9 mouse cellular contexts compared by ENCODE assay signal in genomic region chr7:126831539-126831938, GRCm38 (mm10). TPM values are rescaled to one million over a fixed set of nuclear protein-coding genes. Genes with fewer than 3 reads are reported as not detected.
A peak's percentile ranks its signal among the peaks of the same experiment; 100 is the strongest.
DNase-seq lines count a peak whose midpoint lies in the region; ATAC-seq and TF ChIP-seq lines count a peak whose summit lies in the region.
"Had no signal": no experiment of that assay in that cellular context is flagged by ENCODE, and none has a peak within 500 bp of the region (broad histone marks: within the 10 kb centered on the region; RNA-seq: fewer than 3 reads in every experiment).

4930451I11Rik (minus strand) TSS chr7:126831639.

- no peaks in the 10 kb centered on the region for H3K27me3 ChIP-seq in kidney, postnatal 0 days (ENCODE audit: insufficient read depth, low read length)
- H3K27me3 ChIP-seq in embryonic facial prominence, embryonic 13.5 days, result peaks cover 24% of the 10 kb centered on the region
- no peaks in the 10 kb centered on the region for H3K27me3 ChIP-seq in hindbrain, embryonic 16.5 days (replicated peaks; ENCODE audit: control insufficient read depth, insufficient read depth, low read length)
- H3K27me3 ChIP-seq in midbrain, postnatal 0 days (ENCODE audit: insufficient read depth, low read length), result no peaks in the 10 kb centered on the region

- 0 out of 2 replicates have a peak within 1 kb of the TSS, but pooled peaks have one; percentile 25 for H3K27ac ChIP-seq in kidney, postnatal 0 days
- H3K27ac ChIP-seq in embryonic facial prominence, embryonic 13.5 days, result no peak within 1 kb of the TSS
- peak within 1 kb of the TSS; percentile 63; the same call in 1 of the 2 replicates for H3K27ac ChIP-seq in hindbrain, embryonic 16.5 days (ENCODE audit: low read depth, low read length)
- H3K27ac ChIP-seq in midbrain, postnatal 0 days (ENCODE audit: low read depth, low read length), result no peak within 1 kb of the TSS

- 0 out of 2 replicates have a peak within 1 kb of the TSS, but pooled peaks have one; percentile 37 for H3K9ac ChIP-seq in kidney, postnatal 0 days (ENCODE audit: low read depth, low read length)
- no peak within 1 kb of the TSS for H3K9ac ChIP-seq in embryonic facial prominence, embryonic 13.5 days
- peak within 1 kb of the TSS; percentile 41 for H3K9ac ChIP-seq in hindbrain, embryonic 16.5 days (ENCODE audit: low read depth, low read length)
- no peak within 1 kb of the TSS for H3K9ac ChIP-seq in midbrain, postnatal 0 days (replicated peaks; ENCODE audit: low read length, poor library complexity, severe bottlenecking)

- no peak for DNase-seq in kidney, postnatal 0 days (ENCODE audit: low spot score)
- DNase-seq in kidney, adult 11 months, result no peak
- DNase-seq in midbrain, postnatal 0 days (ENCODE audit: low spot score), result no peak
- no peak for DNase-seq in cerebellum, adult 9-10 months
- no peak for DNase-seq in frontal cortex, postnatal 14 days (ENCODE audit: low spot score in 2 of 2)

- no peak for ATAC-seq in kidney, postnatal 0 days (replicated peaks; ENCODE audit: low FRiP score, low read depth)
- no peak for ATAC-seq in embryonic facial prominence, embryonic 13.5 days (ENCODE audit: insufficient number of reproducible peaks, insufficient read depth, low FRiP score, low TSS enrichment, low read depth)
- ATAC-seq in hindbrain, embryonic 16.5 days, result peak; percentile 3; the same call in 1 of the 2 replicates
- no peak for ATAC-seq in midbrain, postnatal 0 days (ENCODE audit: low FRiP score)
- no peak for ATAC-seq in granulocyte monocyte progenitor cell, adult 5-6 weeks (replicated peaks; ENCODE audit: poor library complexity, severe bottlenecking)

- H3K9me3 ChIP-seq in kidney, postnatal 0 days (replicated peaks; ENCODE audit: low read length), result no peaks in the 10 kb centered on the region
- H3K9me3 ChIP-seq in embryonic facial prominence, embryonic 13.5 days, result no peaks in the 10 kb centered on the region
- no peaks in the 10 kb centered on the region for H3K9me3 ChIP-seq in hindbrain, embryonic 16.5 days (ENCODE audit: control insufficient read depth, low read length)
- H3K9me3 ChIP-seq in midbrain, postnatal 0 days (ENCODE audit: low read length), result no peaks in the 10 kb centered on the region

- H3K4me1 ChIP-seq in kidney, postnatal 0 days (replicated peaks; ENCODE audit: insufficient read depth, low read length), result no peaks in the 10 kb centered on the region; the same call in 1 of the 2 replicates
- peaks cover 9% of the 10 kb centered on the region for H3K4me1 ChIP-seq in embryonic facial prominence, embryonic 13.5 days
- H3K4me1 ChIP-seq in hindbrain, embryonic 16.5 days (ENCODE audit: control insufficient read depth, insufficient read depth, low read depth, low read length), result peaks cover 6% of the 10 kb centered on the region
- H3K4me1 ChIP-seq in midbrain, postnatal 0 days (ENCODE audit: insufficient read depth, low read length), result no peaks in the 10 kb centered on the region

- H3K4me3 ChIP-seq in kidney, postnatal 0 days (replicated peaks; ENCODE audit: low read depth, low read length), result peak within 1 kb of the TSS; percentile 31; the same call in 1 of the 2 replicates
- peak within 1 kb of the TSS; percentile 35 for H3K4me3 ChIP-seq in embryonic facial prominence, embryonic 13.5 days
- H3K4me3 ChIP-seq in hindbrain, embryonic 16.5 days (ENCODE audit: low read length), result peak within 1 kb of the TSS; percentile 28
- no peak within 1 kb of the TSS for H3K4me3 ChIP-seq in midbrain, postnatal 0 days (ENCODE audit: low read depth, low read length)
- H3K4me3 ChIP-seq: myocyte had no signal

- WGBS in kidney, postnatal 0 days, result 56% methylated on average over 5 of the region's 5 CpGs
- 58% methylated on average over 5 of the region's 5 CpGs for WGBS in embryonic facial prominence, embryonic 13.5 days
- 56% methylated on average over 5 of the region's 5 CpGs for WGBS in hindbrain, embryonic 16.5 days
- 54% methylated on average over 5 of the region's 5 CpGs for WGBS in midbrain, postnatal 0 days

- H3K4me2 ChIP-seq in kidney, postnatal 0 days (ENCODE audit: low read length), result peak within 1 kb of the TSS; percentile 55
- peak within 1 kb of the TSS; percentile 57 for H3K4me2 ChIP-seq in embryonic facial prominence, embryonic 13.5 days
- peak within 1 kb of the TSS; percentile 61 for H3K4me2 ChIP-seq in hindbrain, embryonic 16.5 days (ENCODE audit: low read length)
- H3K4me2 ChIP-seq in midbrain, postnatal 0 days (ENCODE audit: low read depth, low read length, poor library complexity, severe bottlenecking), result peak within 1 kb of the TSS; percentile 48

- H3K36me3 ChIP-seq in kidney, postnatal 0 days (ENCODE audit: insufficient read depth, low read length), result no peaks in the 10 kb centered on the region
- no peaks in the 10 kb centered on the region for H3K36me3 ChIP-seq in embryonic facial prominence, embryonic 13.5 days
- peaks cover 2% of the 10 kb centered on the region; the same call in 1 of the 2 replicates for H3K36me3 ChIP-seq in hindbrain, embryonic 16.5 days (ENCODE audit: control insufficient read depth, insufficient read depth, low read length)
- peaks cover 14% of the 10 kb centered on the region for H3K36me3 ChIP-seq in midbrain, postnatal 0 days (ENCODE audit: insufficient read depth, low read length)

- TF ChIP-seq CTCF in kidney, postnatal 0 days (IDR thresholded peaks at IDR 0.05; ENCODE audit: low read depth), result no peak
- TF ChIP-seq CTCF in midbrain, postnatal 0 days (IDR thresholded peaks at IDR 0.05), result no peak

RNA-seq across cellular contexts. Expression of gene 4930451I11Rik, which starts in this region (rescaled TPM):
- polyA plus RNA-seq in kidney, postnatal 0 days (2015; fragmentation: Nextera tagmentation; extraction: Ambion mirVana), result 0.37 TPM in 1 of 2 replicates, not detected in the other
- not detected in 2 replicates for polyA plus RNA-seq in embryonic facial prominence, embryonic 13.5 days (2015; fragmentation: Nextera tagmentation; extraction: Ambion mirVana)
- polyA plus RNA-seq in hindbrain, embryonic 16.5 days (2015; fragmentation: Nextera tagmentation; extraction: Ambion mirVana), result 0.49 TPM in 1 of 2 replicates, not detected in the other
- total RNA-seq in midbrain, postnatal 0 days (2014; rRNA removed), result not detected in 2 replicates
- polyA plus RNA-seq in midbrain, postnatal 0 days (2015; fragmentation: Nextera tagmentation; extraction: Ambion mirVana), result 1.1 TPM in 1 of 2 replicates, not detected in the other
- not detected in 2 replicates for total RNA-seq in granulocyte monocyte progenitor cell, adult 5-6 weeks (2014; fragmentation: Nextera tagmentation)
- not detected in 2 replicates for total RNA-seq in granulocyte monocyte progenitor cell, adult 5-6 weeks (2017)
- polyA plus RNA-seq: myocyte had no signal

Comparison
In these comparisons a context has a peak if more than half of its experiments do, and no peak if none do; other contexts are left out.
1. Peak in ATAC-seq, H3K4me3 ChIP-seq, H3K27ac ChIP-seq, H3K9ac ChIP-seq and H3K4me2 ChIP-seq in hindbrain, embryonic 16.5 days; RNA of the gene not detected or under 1 TPM.